Mouse (Mus musculus) neutrophil, adult 65 days (primary cell): Measurements from ENCODE around the gene Olfr1408. TPM values are rescaled to one million over a fixed set of nuclear protein-coding genes. Genes with fewer than 3 reads are reported as not detected.

ENCODE experiments used
- total RNA-seq: library from RNA; stranded (reverse); gene quantifications from 2 replicates; pipeline ENCODE4 v1.2.4, GENCODE M21; 2023

The Olfr1408 gene
- not detected in 2 replicates for total RNA-seq

GRCm38 (mm10) chr1:173137274-173137673 is at the start of gene Olfr1408:
Olfr1408 (minus strand) TSS chr1:173137374.

Other genes starting within 250 kb of the Olfr1408 start
- gene Apcs, start 242.3 kb downstream of the Olfr1408 start, total RNA-seq, result not detected in 2 replicates
- gene Olfr16, start 187.0 kb downstream of the Olfr1408 start, total RNA-seq, result not detected in 2 replicates
- not detected in 2 replicates for gene Olfr1406, start 53.3 kb upstream of the Olfr1408 start, total RNA-seq
- not detected in 2 replicates for gene Olfr218, start 60.4 kb upstream of the Olfr1408 start, total RNA-seq
- not detected in 2 replicates for gene Olfr1404, start 75.0 kb upstream of the Olfr1408 start, total RNA-seq
- 2.0 and 2.6 TPM in 2 replicates for gene Fcer1a, start 89.8 kb upstream of the Olfr1408 start, total RNA-seq
- gene Olfr418, start 128.6 kb upstream of the Olfr1408 start, total RNA-seq, result not detected in 2 replicates
- not detected in 2 replicates for gene Mptx2, start 140.4 kb upstream of the Olfr1408 start, total RNA-seq
- not detected in 2 replicates for gene Ackr1, start 196.4 kb upstream of the Olfr1408 start, total RNA-seq
- 44.3 and 65.2 TPM in 2 replicates for gene Aim2, start 213.5 kb upstream of the Olfr1408 start, total RNA-seq
- gene Cadm3, start 230.3 kb upstream of the Olfr1408 start, total RNA-seq, result 0.75 and 0.82 TPM in 2 replicates